Mouse (Mus musculus) G1E (cell line): Measurements from ENCODE around the gene Slc22a23.

Source experiments
- CTCF ChIP-seq: IDR thresholded peaks from 2 replicates; pipeline ENCODE4 v1.5.1; 2012; ENCODE audit warnings: low read depth, low read length, inconsistent platforms, mixed read lengths
- POLR2AphosphoS5 ChIP-seq: IDR thresholded peaks from 2 replicates; pipeline ENCODE4 v1.6.1; 2012; ENCODE audit warnings: low read depth, low read length, inconsistent platforms; ENCODE audit not compliant: insufficient replicate concordance
- TAL1 ChIP-seq: conservative IDR thresholded peaks from 2 replicates; pipeline ENCODE4 v1.6.1; 2012; ENCODE audit warnings: low read depth, low read length, inconsistent platforms, mixed read lengths

GRCm38 (mm10) chr13:34218776-34219175 is 126.2 kb downstream of the Slc22a23 start:
- TF ChIP-seq CTCF, result no peak
- no peak for TF ChIP-seq TAL1
- no peak for TF ChIP-seq POLR2AphosphoS5
